Mouse (Mus musculus) liver, adult 2 months (tissue): ENCODE measurements around the gene Osbpl9. TPM values are rescaled to one million over a fixed set of nuclear protein-coding genes. Genes with fewer than 3 reads are reported as not detected.

Experiments used
- DNase-seq: peaks from one replicate; pipeline ENCODE4 v3.0.0-alpha.2; 2011; ENCODE audit warnings: low read depth, low spot score; ENCODE audit errors: extremely low read depth
- H3K27ac ChIP-seq: fragments of 200-500 bp; replicated peaks from 2 replicates; pipeline ENCODE4 v1.5.1; 2012; ENCODE audit warnings: low read depth, mild to moderate bottlenecking, control low read depth, inconsistent platforms, low read length; ENCODE audit not compliant: insufficient read depth
- H3K27me3 ChIP-seq: fragments of 200-500 bp; 2 replicates; pipeline ENCODE4 v1.6.1; 2012; ENCODE audit warnings: mild to moderate bottlenecking, moderate library complexity, low read length, inconsistent platforms; ENCODE audit not compliant: control insufficient read depth, insufficient read depth
- H3K36me3 ChIP-seq: fragments of 200-500 bp; 2 replicates; pipeline ENCODE4 v1.6.1; 2012; ENCODE audit warnings: low read length, inconsistent platforms; ENCODE audit not compliant: control insufficient read depth, insufficient read depth
- H3K4me1 ChIP-seq: fragments of 200-500 bp; 2 replicates; pipeline ENCODE4 v1.6.1; 2011; ENCODE audit warnings: low read length; ENCODE audit not compliant: control insufficient read depth, insufficient read depth
- H3K4me3 ChIP-seq: fragments of 200-500 bp; 2 replicates; pipeline ENCODE4 v1.5.1; 2011; ENCODE audit warnings: low read depth, mild to moderate bottlenecking, control low read depth, low read length, moderate library complexity; ENCODE audit not compliant: insufficient read depth
- H3K79me2 ChIP-seq: fragments of 200-500 bp; 2 replicates; pipeline ENCODE4 v1.6.1; 2012; ENCODE audit warnings: inconsistent platforms, mild to moderate bottlenecking, low read length, moderate library complexity; ENCODE audit not compliant: control insufficient read depth, insufficient read depth
- H3K9ac ChIP-seq: fragments of 200-500 bp; 2 replicates; pipeline ENCODE4 v1.6.1; 2012; ENCODE audit warnings: low read depth, mild to moderate bottlenecking, control low read depth, inconsistent platforms, low read length
- CTCF ChIP-seq: fragments of 200-500 bp; IDR thresholded peaks from 2 replicates; pipeline ENCODE4 v1.5.1; 2011; ENCODE audit warnings: low read depth, low read length, control low read depth
- POLR2A ChIP-seq: fragments of 200-500 bp; IDR thresholded peaks from 2 replicates; pipeline ENCODE4 v1.6.1; 2011; ENCODE audit warnings: low read length, control low read depth; ENCODE audit not compliant: insufficient read depth; ENCODE audit errors: extremely low read depth
- WGBS: fragments of 180-500 bp; shearing (Covaris S2); methylation state at CpG from one replicate; pipeline ENCODE4 v1.1.7; 2018; 5-methylcytosine and 5-hydroxymethylcytosine counted together
- polyA plus RNA-seq: library from polyadenylated mRNA; depleted of rRNA; stranded (reverse); fragments of >200 nt; gene quantifications from 2 replicates; pipeline ENCODE4 v1.2.3, GENCODE M21; 2012
- total RNA-seq: library from RNA; depleted of rRNA; stranded (reverse); fragments of >200 nt; gene quantifications from 2 replicates; pipeline ENCODE4 v1.2.3, GENCODE M21; 2014

The Osbpl9 gene
- total and polyA plus RNA-seq, 2 experiments: 125 to 128 TPM

- WGBS: 75% methylated on average over 3 of the region's 3 CpGs
- H3K27ac ChIP-seq: no peak overlapping the region; the same call in 1 of the 2 replicates
- TF ChIP-seq CTCF (no peak), POLR2A (no peak)
- peaks cover 86% of the 10 kb centered on the region for H3K36me3 ChIP-seq
- H3K27me3 ChIP-seq: no peaks in the 10 kb centered on the region
- H3K79me2 ChIP-seq: peaks cover 18% of the 10 kb centered on the region
- H3K4me3 ChIP-seq: no peak overlapping the region
- DNase-seq: no peak
- H3K9ac ChIP-seq: no peak overlapping the region
- H3K4me1 ChIP-seq: peaks cover 3% of the 10 kb centered on the region
Observed at GRCm38 (mm10) chr4:109079676-109080075, 122.4 kb downstream of the Osbpl9 start.

DNA sequence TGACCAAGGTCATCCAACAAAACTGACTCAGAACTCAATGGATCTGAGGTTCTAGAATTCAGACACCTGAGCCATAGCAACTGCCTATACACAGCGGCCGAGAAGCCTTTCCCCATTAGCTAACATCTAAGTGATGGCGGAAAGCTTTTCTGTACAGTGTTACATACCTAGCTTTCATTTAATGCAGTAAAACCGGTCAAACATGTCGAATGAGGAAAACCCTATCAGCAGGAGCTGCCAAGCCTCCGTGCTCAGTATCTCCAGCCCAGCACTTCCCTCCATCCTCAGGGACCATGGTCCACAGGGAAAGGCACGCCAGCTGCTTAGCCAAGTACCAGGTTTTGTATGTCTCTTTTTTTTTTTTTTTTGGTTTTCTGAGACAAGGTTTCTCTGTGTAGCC is 123.1 kb downstream of the Osbpl9 start:
- H3K4me3 ChIP-seq: no peak overlapping the region
- peaks cover 17% of the 10 kb centered on the region for H3K79me2 ChIP-seq
- no peak overlapping the region for H3K9ac ChIP-seq
- H3K27ac ChIP-seq: no peak overlapping the region
- no peak for DNase-seq
- peaks cover 3% of the 10 kb centered on the region for H3K4me1 ChIP-seq
- H3K27me3 ChIP-seq: no peaks in the 10 kb centered on the region
- H3K36me3 ChIP-seq: peaks cover 85% of the 10 kb centered on the region
- TF ChIP-seq POLR2A (no peak), CTCF (no peak)
- WGBS: 97% methylated on average over 7 of the region's 7 CpGs

- Histone ChIP-seq H3K36me3 (peaks cover 76% of the 10 kb centered on the region), H3K27ac (no peak overlapping the region), H3K79me2 (no peaks in the 10 kb centered on the region; the same call in 1 of the 2 replicates), H3K4me1 (no peaks in the 10 kb centered on the region), H3K9ac (no peak overlapping the region), H3K4me3 (no peak overlapping the region), H3K27me3 (no peaks in the 10 kb centered on the region)
- TF ChIP-seq POLR2A (no peak), CTCF (no peak)
- WGBS: 87% methylated on average over 3 of the region's 3 CpGs
- no peak for DNase-seq
Observed at GRCm38 (mm10) chr4:109073296-109073695, 128.8 kb downstream of the Osbpl9 start.

GRCm38 (mm10) chr4:109072891-109073290 is 129.2 kb downstream of the Osbpl9 start:
- TF ChIP-seq CTCF (no peak), POLR2A (no peak)
- no peak overlapping the region for H3K9ac ChIP-seq
- no peaks in the 10 kb centered on the region; the same call in 1 of the 2 replicates for H3K79me2 ChIP-seq
- no peaks in the 10 kb centered on the region for H3K4me1 ChIP-seq
- no peak for DNase-seq
- no peak overlapping the region for H3K4me3 ChIP-seq
- 89% methylated on average over 6 of the region's 6 CpGs for WGBS
- H3K27ac ChIP-seq: no peak overlapping the region
- no peaks in the 10 kb centered on the region for H3K27me3 ChIP-seq
- H3K36me3 ChIP-seq: peaks cover 77% of the 10 kb centered on the region

DNA sequence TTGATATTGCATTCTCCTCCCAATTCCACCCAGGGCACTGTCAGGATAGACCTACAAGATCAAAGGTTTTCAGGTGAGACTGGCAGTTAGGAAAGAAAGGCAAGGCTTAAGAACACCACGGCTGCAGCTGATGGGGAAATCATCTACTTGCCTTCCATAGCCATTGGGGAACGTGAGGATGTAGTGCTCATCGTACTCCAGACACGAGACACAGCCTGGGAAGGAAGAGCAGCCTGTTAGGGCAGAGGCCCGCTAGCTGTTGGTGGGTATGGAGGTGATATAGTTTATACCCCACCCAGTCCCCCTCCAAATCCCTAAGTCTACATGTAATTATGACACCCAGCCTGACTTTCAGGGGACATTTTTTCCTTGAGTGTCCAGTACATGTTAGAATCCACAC is 136.4 kb downstream of the Osbpl9 start:
- no peak overlapping the region for H3K27ac ChIP-seq
- peaks cover 90% of the 10 kb centered on the region for H3K36me3 ChIP-seq
- no peak overlapping the region for H3K9ac ChIP-seq
- DNase-seq: no peak
- TF ChIP-seq POLR2A (no peak), CTCF (no peak)
- WGBS: 94% methylated on average over 5 of the region's 5 CpGs
- no peaks in the 10 kb centered on the region for H3K79me2 ChIP-seq
- no peaks in the 10 kb centered on the region for H3K4me1 ChIP-seq
- H3K27me3 ChIP-seq: no peaks in the 10 kb centered on the region
- no peak overlapping the region for H3K4me3 ChIP-seq

DNA sequence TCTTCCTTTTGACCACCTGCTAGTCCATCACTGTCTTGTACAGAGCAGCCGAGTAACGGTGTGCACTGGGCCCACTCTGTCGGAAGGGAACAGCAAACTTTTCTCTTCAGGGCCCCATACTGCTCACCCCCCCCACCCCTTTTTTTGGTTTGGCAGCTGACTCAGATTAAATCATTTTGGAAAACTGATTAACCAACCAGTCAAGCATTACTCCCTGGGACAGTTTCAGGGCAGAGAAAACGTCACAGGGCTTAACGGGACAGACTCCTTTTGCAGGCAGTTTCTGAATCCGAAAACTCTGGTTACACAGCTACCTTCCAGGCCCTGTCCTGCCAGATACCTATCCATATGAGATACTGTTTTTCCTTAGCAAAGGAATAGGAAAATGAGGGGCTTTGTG is 137.1 kb downstream of the Osbpl9 start:
- Histone ChIP-seq H3K4me3 (no peak overlapping the region), H3K36me3 (peaks cover 88% of the 10 kb centered on the region), H3K9ac (no peak overlapping the region), H3K79me2 (no peaks in the 10 kb centered on the region), H3K4me1 (no peaks in the 10 kb centered on the region), H3K27me3 (no peaks in the 10 kb centered on the region), H3K27ac (no peak overlapping the region)
- DNase-seq: no peak
- 94% methylated on average over 6 of the region's 6 CpGs for WGBS
- no peak for TF ChIP-seq POLR2A
- no peak for TF ChIP-seq CTCF
